Mouse (Mus musculus) urinary bladder, postnatal 25 days (tissue): Measurements from ENCODE around the gene D8Ertd738e.
"Not testable (repeated sequence)": the region's sequence is repeated elsewhere in the genome, so short reads cannot be mapped to it uniquely, and the experiment has no call there.

Experiments used
- DNase-seq: peaks from one replicate; pipeline ENCODE4 v3.0.0; 2022; ENCODE audit warnings: low spot score

Gene D8Ertd738e

DNA sequence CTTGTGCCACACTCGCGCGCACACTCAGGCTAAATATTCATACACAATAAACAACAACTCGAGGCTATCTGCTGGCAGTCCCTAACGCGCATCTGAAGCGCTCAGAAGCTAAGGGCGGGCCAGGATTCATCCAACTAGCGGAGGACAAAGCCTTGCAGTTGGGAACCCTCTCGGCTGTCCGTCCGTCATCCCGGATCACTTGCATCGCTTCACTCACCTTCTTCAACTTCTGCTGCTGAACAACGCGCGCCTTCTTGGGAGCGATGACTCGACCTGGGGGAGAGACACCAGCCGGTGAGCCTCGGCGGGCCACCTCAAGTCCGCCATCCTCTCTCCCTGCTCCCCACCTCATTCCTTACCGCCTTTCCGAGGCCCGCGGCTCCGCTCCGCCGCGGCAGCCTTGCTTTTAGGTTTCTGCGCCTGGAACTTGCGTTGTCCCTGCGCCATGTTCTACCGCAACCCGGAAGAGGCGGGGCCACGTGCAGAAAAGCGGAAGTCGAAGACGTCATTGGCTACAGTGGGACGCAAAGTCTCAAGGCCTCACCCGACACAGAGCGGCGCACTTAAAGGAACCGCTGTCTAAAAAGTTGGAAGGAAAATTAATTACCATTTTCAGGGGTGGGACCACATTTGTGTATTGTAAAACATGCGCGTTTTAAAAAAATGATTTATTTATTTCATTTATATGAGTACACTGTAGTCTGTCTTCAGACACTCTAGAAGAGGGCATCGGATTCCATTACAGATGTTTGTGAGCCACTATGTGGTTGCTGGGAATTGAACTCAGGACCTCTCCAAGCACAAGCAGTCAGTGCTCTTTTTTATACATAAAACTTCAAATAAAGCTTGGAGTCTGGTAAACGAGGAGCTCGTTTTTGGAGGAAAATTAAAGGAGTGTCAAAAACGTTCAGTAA lies at the start of gene D8Ertd738e:
TSS of gene D8Ertd738e (minus strand) at position 463 of the 914 bp plus-strand sequence.
- peak; percentile 80 for DNase-seq

DNA sequence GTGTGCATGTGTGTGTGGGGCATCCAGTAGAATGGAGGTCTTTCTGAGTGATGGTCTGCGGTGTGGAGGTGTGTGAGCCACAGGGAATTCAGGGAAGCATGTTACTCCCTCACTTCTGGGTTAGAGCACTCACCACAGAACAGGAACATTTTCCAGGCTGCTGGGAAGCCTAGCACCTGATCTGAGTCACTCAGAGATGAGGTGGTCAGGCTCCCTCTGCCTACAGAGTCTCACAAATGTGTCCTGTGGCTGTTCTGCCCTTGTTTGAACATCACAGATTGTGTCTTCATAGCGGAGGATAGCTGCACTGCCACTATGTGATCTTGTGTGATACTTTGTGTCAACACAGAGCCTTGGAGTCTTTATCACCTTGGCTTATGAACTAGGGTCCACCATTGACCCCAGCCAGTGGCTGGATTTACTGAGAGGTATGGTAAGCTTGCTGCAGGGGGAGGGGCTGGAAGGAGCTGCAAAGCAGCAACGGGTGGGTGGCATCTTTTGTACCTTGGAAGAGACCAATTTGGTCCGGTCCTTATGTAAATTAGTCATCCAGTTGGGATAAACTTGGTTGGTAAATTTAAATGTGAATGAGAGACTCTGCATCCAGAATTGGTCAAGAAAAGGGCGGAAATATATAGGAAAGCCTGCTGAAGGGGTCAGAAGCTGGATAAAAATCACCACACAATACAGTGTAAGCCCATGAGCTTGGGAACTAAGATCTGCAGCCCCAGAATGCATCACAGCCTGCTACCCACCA lies 47.7 kb upstream of the D8Ertd738e start:
- no peak for DNase-seq

DNA sequence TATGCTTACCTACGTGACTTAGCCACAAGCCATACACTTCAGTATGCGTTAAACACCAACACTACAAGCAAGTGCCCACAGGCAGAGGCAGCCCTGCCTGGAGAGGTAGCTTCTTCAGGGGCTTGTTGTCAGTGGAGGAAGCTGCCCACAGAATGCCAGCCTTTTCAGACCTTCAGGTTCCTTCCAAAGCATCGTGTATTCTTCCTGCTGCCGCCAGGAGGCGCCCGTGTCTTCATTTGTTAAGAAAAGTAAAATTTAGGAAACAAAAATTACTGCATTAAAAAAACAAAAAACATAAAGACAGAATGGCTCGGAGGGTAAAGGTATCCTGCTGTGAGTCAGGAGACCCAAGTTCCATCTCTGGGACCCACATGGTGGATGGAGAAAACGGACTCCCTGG lies 42.2 kb upstream of the D8Ertd738e start:
- DNase-seq = peak; percentile 44

DNA sequence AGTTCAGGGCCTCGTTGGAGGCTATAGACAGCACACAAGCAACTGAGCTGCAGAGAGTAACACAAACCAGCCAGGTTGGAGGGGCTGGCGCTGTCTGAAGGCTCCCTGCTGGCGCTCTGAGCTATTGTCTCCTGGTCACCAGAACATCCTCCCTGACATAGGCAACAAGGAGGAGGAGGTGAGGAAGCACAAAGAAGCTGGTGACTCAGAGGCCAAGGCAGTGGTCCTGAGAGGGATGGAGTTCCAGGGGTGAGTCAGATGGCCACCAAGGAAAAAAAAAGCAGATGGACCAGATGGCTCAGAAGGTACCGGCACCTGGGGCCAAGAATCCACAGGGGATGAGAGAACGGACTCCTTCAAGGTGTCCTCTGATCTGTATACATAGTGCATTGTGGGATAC lies 41.6 kb upstream of the D8Ertd738e start:
- DNase-seq = no peak

DNA sequence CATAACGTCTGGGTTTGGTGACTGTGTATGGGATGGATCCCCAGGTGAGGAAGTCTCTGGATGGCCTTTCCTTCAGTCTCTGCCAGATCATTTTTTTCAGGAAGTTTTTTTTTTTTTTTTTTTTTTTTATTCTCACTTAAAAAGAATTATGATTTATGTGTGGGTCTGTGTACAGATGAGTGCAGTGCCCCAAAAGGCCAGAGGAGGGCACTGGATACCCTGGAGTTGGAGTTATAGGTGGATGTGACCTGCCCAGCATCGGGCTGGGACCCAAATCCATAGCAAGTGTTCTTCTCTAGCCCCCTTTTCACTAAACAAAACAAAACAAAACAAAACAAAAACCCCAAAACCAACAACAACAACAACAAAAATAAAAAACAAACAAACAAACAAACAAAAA lies 39.4 kb upstream of the D8Ertd738e start:
- no peak for DNase-seq

DNA sequence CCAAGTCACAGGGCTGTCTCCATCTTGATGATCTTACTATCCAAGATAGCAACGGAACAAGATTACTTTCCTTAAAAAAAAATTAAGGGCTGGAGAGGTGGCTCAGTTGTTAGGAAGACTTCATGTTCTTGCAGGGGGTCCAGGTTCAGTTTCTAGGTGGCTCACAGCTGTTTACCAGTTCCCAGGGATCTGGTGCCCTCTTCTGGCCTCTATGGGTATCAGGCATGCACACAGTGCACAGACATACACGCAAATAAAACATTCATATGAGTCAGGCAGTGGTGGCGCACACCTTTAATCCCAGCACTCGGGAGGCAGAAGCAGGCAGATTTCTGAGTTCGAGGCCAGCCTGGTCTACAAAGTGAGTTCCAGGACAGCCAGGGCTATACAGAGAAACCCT lies 36.1 kb upstream of the D8Ertd738e start:
- not testable (repeated sequence) for DNase-seq

DNA sequence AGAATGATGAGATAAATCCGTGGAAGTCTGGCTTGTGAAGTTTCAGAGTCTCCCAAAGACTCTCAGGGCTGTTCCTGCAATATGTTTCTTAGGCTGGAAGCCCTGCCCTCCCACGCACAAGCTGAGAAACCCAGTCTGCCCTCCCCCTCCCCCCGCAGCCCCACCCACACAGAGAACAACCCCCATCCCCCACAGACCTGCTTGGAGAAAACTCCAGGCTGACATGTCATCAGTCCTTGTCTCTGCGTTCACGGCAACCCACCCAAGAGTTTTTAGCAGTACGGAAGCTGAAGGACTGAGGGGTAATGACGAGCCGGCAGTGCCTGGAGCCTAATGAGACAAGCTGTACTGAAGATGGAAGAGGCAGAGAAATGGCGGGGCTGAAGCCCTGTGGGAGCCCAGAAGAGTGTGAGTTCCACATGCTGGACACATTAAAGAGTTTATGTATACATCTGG lies 35.1 kb upstream of the D8Ertd738e start:
- no peak for DNase-seq

DNA sequence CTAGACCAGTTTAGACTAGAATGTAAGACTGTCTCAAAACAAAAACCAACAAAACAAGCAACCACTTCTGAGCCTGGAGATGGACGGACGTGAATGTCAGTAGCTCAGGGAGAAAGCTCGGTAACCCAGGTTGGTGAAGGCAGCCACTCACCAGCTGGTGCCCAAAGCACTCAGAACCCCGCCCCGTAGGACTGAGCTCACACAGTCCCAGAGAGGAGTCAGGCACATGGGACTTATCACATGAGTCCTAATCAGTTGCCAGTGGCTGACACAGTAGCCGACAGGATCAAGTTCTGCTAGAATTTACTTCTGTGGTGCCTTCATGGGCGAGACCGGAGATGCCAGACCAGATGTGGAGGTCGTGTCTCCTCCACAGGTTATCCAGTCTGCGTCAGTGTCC lies 31.3 kb upstream of the D8Ertd738e start:
- no peak for DNase-seq

DNA sequence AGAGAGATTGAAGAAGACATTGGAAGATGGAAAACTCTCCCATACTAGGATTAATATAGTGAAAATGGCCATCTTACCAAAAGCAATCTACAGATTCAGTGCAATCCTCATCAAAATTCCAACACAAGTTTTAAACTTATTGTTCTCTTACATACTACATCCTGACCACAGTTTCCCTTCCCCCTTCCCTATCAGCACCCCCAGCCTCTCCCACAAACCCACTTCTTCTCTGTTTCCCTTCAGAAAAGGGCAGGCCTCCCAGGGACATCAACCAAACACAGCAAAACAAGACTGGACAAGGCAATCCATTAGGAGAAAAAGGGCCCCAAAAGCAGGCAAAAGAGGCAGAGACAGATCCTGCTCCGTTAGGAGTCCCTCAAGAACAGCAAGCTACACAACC lies 26.9 kb upstream of the D8Ertd738e start:
- no peak for DNase-seq

DNA sequence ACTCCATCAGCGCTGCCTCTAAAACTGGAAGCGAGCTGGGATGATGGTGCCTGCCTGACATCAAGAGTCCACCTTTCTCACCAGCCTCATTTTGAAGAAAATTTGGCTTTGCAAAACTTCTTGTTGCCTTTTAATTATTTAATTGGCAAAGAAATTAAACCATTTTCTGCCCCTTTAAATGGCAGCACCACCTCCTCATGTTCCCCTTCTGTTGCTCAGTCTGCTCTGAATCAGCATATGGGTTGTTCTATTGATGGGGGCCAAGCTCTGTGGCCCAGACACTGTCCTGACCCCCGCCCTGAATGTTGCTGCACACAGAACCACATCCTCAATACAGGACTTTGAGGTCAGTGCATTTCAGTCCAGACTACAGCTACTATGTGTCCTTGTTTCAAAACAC lies 24.4 kb upstream of the D8Ertd738e start:
- DNase-seq = no peak

DNA sequence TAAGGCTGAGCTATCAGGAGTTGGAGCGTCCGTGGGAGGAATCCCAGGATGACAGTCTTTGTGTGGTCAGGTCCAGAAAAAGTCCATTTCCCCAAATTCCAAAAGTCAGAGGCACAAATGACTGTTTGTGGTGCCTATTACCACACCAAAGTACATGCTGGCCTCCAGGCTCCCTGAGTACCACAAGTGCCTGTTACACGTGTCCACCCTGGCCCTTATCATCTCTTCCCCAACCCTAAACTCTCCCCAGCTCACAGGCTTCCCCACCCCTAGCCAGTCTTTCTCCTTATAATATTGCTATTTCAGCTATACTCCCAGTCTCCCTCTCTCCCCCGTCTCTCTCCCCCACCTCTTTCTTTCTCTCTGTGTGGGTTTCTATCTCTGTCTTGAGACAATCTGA lies 22.8 kb upstream of the D8Ertd738e start:
- DNase-seq = no peak

DNA sequence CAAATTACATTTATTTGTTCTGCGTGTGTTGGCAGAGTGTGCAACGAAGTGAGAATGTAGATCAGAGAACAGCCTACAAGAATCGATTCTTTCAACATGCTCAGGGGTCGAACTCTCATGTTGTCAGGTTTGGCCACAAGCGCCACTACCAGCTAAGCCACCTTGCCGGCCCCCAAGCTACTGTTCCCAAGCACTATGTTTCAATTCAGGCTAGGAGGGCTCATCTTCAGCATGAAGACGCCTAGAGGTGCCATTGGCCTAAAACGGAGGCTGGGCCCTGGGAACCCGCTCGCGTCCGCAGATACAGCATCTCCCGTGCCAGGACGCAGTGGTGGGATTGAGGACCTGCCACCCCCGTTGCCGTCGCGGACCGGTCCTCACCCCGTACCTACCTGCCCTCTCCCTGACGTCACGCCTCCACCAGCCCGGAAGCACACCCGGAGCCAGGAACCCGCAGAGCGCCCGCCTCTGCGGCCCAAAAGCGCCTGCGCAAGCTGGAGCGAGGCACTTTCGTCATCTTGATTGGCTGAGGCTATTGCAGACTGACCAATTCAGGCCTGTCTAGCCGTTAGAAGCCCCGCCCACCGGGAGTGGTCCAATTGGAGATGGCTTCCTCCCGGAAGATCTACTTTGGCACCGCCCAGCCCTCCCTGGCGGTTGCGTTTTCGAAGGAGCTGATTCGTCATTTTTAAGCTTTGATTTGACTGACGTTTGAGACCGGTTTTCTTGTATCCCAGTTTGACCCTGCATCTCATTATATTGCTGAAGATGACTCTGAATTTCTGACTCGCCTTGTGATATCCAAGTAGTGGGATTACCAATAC lies 20.6 kb upstream of the D8Ertd738e start, which contains the start of gene Ccdc130:
TSS of gene Ccdc130 (minus strand) at position 431 of the 824 bp plus-strand sequence.
- DNase-seq = peak; percentile 99

DNA sequence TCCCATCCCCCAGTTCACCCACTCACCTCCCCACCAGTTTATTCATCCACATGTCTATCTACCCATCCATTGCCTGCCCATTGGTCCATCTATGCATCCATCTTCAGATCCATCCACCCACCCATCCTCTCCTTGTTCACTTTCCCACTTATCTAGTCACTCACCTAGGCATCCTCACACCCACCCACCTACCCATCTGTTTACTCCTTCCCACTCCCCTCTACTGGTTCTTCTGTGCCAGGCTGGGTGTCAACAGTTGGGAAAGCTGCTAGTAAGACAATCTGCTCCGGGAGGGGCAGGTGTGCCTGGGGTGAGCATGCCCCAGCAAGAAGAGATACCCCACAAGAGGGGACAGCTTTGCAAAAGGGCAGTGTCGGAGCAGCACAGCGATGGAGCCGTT lies 11.6 kb upstream of the D8Ertd738e start:
- DNase-seq = no peak

DNA sequence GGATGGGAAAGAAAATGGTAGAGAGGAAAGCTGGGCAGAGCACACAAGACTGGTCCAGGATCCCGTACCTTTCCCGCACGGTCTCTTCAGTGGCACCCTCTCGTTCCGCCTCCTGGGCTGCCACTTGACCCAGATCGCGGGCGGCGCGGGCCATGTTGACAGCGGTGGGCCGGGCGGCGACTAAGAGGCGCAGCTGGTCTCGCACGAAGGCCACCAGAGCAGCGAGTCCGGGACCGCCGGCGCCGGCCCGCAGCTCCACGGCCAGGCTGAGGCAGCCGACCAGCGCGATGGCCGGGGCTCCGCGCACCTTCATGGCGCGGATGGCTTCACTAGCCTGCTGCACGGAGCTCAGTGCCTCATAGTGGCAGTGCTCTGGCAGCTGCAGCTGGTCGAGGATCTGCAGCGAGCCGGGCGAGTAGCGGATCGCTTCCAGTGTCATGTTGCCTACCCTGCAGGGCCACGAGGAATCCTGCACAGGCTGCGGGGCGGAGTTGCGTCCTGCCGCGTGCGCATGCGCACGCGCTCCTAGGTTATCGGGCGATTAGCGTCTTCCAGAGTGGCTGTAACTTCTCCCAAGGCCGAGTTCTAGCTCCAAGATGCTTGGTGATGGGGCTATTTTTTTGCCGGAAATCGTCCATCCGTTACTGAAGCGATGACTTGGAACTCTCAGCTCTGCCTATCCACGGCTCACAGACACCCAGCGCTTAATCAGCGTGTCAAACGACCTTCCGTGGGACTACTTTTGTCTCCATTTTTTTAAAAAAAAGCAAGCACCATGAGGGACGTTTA lies 7.5 kb upstream of the D8Ertd738e start, which contains the start of gene Mri1:
TSS of gene Mri1 (minus strand) at position 505 of the 789 bp plus-strand sequence.
- DNase-seq = peak; percentile 67

DNA sequence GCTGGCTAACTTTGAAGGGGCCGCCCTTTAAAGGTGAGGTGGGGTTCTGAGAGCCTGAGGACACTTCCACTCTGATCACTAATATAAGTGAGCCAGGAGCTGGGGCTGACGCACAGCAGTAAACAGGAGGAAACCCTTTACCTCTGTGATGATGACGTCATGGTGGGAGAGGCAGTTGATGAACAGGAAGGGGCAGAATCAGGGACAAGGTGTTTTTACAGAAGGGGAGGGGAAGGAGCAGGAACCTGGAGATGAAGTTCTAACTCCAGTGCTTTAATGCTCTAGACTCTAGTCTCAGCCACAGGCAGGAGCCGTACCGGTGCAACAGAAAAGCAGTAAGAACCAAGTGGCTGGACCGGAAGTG lies 6.9 kb upstream of the D8Ertd738e start:
- DNase-seq = peak; percentile 23

DNA sequence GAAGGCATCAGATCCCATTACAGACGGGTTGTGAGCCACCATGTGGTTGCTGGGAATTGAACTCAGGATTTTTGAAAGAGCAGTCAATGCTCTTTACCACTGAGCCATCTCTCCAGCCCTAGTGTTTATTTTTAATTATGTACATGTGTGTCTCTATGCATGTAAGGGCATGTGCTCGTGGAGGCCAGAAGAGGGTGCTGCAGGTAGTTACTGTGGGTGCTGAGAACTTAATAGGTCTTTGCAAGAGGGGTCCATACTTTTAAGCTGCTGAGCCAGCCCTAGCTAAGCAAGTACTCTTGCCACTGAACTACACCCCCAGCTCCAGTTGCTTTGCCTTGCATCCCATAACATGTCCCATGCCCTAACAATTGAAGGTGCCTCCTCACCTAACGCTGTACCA lies 6.3 kb upstream of the D8Ertd738e start:
- no peak for DNase-seq

DNA sequence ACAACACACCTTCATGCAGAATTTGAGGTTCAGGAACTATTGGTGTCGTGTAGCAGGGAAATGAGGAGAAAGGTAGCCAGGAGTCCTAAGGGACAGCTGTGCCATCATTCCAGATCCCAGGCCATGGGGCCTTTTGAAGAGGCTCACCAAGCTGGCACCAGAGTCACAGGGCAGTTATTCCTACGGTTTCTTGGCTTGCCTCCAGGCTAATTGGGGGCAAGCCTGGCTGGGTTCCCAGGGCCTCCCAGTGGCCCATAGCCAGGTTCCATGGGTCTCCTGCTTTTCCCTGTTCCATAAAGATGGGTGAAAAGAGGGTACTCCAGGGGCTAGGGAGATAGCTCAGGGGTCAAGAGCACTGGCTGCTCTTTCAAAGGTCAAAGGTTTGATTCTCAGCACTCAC lies 7.7 kb downstream of the D8Ertd738e start:
- no peak for DNase-seq

DNA sequence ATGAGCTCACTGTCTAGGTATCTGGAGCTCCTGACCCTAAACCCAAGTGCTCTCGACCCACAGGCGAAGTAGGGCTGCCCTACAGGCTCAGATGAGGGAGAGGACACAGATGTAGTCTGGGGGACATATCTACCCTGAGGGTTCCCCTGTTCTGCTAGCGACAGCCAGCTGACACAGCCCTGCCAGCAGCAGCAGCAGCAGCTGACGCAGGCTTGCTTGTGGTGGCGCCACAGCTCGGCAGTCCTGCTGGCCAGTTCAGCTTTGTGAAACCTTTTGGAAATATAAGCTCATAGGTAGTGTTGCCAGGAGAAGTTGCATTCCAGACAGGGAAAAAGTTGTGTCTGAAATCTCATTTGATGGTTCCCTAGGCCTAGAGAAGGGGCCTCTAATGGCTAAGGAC lies 8.4 kb downstream of the D8Ertd738e start:
- DNase-seq = no peak

DNA sequence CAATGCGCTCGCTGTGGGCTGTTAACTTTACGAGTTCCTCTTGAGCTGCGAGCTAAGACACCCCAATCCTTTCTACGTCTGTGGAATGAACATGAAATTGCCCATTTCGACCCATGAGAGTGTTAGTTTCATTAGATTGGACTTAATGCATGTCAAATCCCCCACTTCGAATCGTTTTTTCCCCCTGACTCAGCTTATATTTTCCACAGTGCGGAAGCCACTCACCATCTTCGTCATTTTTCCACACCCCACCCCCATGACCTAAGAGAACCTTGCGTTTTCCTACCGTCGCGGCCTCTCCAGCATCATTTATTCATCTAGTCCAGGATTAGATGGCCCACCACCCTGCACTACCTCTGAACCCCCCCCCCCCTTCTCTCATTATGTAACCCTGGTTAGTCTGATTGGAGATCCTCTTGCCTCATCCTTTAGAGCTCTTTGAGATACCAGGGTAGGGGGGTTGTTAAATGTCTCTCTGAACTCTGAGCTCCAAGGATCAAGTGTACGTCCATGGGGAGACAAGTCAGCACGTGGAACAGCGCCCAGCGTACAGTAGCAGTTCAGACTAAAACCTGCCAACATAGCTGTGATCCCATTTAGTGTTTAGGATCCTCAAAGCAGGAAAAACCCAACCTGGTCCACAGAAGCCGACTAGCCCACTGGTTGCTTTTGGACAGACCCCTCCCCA lies 11.8 kb downstream of the D8Ertd738e start:
- DNase-seq = no peak

DNA sequence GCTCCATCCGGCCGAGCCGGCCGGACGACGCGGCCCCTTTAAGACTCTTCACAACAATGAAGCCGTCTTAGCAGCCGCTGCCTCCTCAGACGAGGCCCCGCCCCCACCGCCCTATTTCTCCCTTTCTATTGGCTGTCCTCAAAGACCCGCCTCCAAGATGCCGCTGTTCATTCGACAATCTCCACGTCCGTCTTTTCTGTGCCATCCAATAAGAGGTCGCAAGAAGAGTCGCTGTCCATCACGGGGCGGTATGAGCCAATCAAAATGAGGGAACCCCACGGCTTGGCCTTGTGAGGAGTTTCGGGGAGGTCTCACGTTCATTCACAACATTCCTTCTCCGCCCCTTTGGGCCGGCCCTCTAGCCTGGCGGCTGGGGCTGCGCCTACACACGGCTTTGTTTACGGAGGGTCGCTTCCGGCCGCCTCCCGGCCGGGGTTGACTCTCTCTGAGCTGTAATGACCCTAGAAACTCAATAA lies 12.5 kb downstream of the D8Ertd738e start, which contains the start of gene Zswim4:
TSS of gene Zswim4 (minus strand) at position 58 of the 476 bp plus-strand sequence.
- peak; percentile 92 for DNase-seq
